2 mouse cellular contexts compared by ENCODE assay signal in the genomic region with DNA sequence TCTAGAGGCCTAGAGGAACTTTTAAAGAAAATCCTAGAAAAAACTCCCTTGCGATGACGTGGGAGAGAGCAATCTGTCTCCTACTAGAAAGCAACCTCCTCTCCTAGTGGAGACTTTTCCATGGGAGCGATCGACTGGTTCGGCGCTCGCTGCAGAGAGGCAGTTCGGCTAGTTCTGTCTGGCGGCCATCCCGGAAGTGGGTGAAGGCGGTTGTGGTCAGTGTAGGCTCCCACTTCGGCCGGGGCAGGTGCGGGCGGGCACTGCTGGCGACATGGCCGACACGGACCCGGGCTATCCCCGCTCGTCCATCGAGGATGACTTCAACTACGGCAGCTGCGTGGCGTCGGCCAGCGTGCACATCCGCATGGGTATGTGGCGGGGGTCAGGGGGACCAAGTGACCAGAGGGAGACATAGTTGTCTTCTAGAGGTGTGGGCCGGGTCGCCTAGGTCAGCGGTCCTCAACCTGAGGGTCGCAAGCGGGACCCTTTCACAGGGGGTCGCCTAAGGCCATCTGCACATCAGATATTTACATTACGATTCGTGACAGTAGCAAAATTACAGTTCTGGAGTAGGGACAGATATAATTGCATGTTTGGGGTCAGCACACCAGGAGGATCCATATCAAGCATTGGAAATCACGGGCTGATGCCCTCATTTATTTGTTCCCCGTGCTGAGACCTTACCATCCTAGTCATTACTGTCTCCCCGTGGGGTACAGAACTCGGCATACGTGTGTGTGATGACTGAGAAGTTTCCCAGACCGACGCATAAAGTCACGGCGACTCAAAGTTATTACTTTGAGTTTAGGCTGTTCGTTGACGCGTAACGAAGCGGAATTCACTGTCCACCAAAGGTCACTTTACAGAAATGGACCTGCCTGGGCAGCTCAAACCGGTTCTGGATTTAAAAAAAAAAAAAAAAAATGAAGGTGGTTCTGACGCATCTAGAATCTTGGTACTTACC.
A peak's percentile ranks its signal among the peaks of the same experiment; 100 is the strongest.
TF ChIP-seq lines count a peak whose summit lies in the region.

No protein-coding gene starts in this region.

TF ChIP-seq in C2C12, 6 proteins besides CTCF, POLR2A, EP300 and RAD21 (continued from another document):
- TF ChIP-seq CEBPB (IDR thresholded peaks at IDR 0.05; ENCODE audit: low read depth) (no peak), FOSL1 (IDR thresholded peaks at IDR 0.05; ENCODE audit: insufficient read depth, low read length, poor library complexity, severe bottlenecking) (no peak), MYOG (IDR thresholded peaks at IDR 0.05; ENCODE audit: control insufficient read depth, extremely low read depth, insufficient read length) (no peak), MYOD1 (IDR thresholded peaks at IDR 0.05; ENCODE audit: control insufficient read depth, insufficient read length, low read depth) (peak; percentile 47), MAX (IDR thresholded peaks at IDR 0.05) (peak; percentile 36)

TF ChIP-seq in myocyte, 11 proteins besides CTCF, POLR2A, EP300 and RAD21:
- TF ChIP-seq SRF (IDR thresholded peaks at IDR 0.05; ENCODE audit: control insufficient read depth, insufficient read length, low read depth) (peak; percentile 93), POLR2AphosphoS2 (IDR thresholded peaks at IDR 0.05; ENCODE audit: insufficient read length, low read depth) (peak; percentile 95), CEBPB (IDR thresholded peaks at IDR 0.05; ENCODE audit: insufficient read depth, poor library complexity, severe bottlenecking) (no peak), MYOG (IDR thresholded peaks at IDR 0.05; ENCODE audit: control insufficient read depth in 1 of 3, insufficient read depth in 1 of 3, insufficient read length in 2 of 3, low read depth in 2 of 3) (peak in 2 of 3 experiments; percentile 80 to 84), REST (IDR thresholded peaks at IDR 0.05; ENCODE audit: insufficient read depth, insufficient read length) (no peak), MYOD1 (IDR thresholded peaks at IDR 0.05; ENCODE audit: control insufficient read depth in 1 of 3, insufficient read length in 2 of 3, low read depth in 2 of 3) (peak in 2 of 3 experiments; percentile 73 to 94), MAX (IDR thresholded peaks at IDR 0.05; ENCODE audit: low read depth) (no peak)
